Mouse (Mus musculus) embryo, embryonic 9.5 days (tissue): ENCODE results near the gene Myh7.
"Not testable (repeated sequence)": the region's sequence is repeated elsewhere in the genome, so short reads cannot be mapped to it uniquely, and the experiment has no call there.

ENCODE experiments used
- DNase-seq: peaks from one replicate; pipeline ENCODE4 v3.0.0-alpha.2; 2017; ENCODE audit errors: extremely low spot score

Gene Myh7

GRCm38 (mm10) chr14:54968344-54968743, 26.1 kb downstream of the Myh7 start:
- DNase-seq, result no peak

GRCm38 (mm10) chr14:54967874-54968273, 26.6 kb downstream of the Myh7 start:
- DNase-seq, result no peak

- no peak for DNase-seq
Measured at GRCm38 (mm10) chr14:54966320-54966977, 28.0 kb downstream of the Myh7 start, which contains the start of gene Myh6. Myh6 (minus strand) TSS chr14:54966927.

GRCm38 (mm10) chr14:54965631-54966030, 28.8 kb downstream of the Myh7 start:
- DNase-seq, result no peak

GRCm38 (mm10) chr14:54965044-54965443, 29.4 kb downstream of the Myh7 start:
- DNase-seq, result no peak

GRCm38 (mm10) chr14:54963727-54964126, 30.7 kb downstream of the Myh7 start:
- DNase-seq, result no peak

GRCm38 (mm10) chr14:54962714-54963113, 31.7 kb downstream of the Myh7 start:
- DNase-seq, result no peak

- no peak for DNase-seq
Measured at GRCm38 (mm10) chr14:54961487-54961886, 32.9 kb downstream of the Myh7 start.

- DNase-seq, result no peak
Measured at GRCm38 (mm10) chr14:54960769-54961168, 33.7 kb downstream of the Myh7 start.

- DNase-seq, result not testable (repeated sequence)
Measured at GRCm38 (mm10) chr14:54959853-54960613, 34.4 kb downstream of the Myh7 start.

- DNase-seq, result no peak
Measured at GRCm38 (mm10) chr14:54959197-54959596, 35.2 kb downstream of the Myh7 start.

- DNase-seq, result no peak
Measured at GRCm38 (mm10) chr14:54958503-54958902, 35.9 kb downstream of the Myh7 start.

- DNase-seq, result no peak
Measured at GRCm38 (mm10) chr14:54956533-54956932, 37.9 kb downstream of the Myh7 start.

- no peak for DNase-seq
Measured at GRCm38 (mm10) chr14:54955481-54955880, 38.9 kb downstream of the Myh7 start.

GRCm38 (mm10) chr14:54954474-54954873, 40.0 kb downstream of the Myh7 start:
- no peak for DNase-seq

GRCm38 (mm10) chr14:54953664-54954206, 40.7 kb downstream of the Myh7 start:
- no peak for DNase-seq

GRCm38 (mm10) chr14:54951587-54951986, 42.8 kb downstream of the Myh7 start:
- no peak for DNase-seq

- no peak for DNase-seq
Measured at GRCm38 (mm10) chr14:54950493-54950892, 43.9 kb downstream of the Myh7 start.

- no peak for DNase-seq
Measured at GRCm38 (mm10) chr14:54948781-54949180, 45.6 kb downstream of the Myh7 start.

GRCm38 (mm10) chr14:54947008-54947407, 47.4 kb downstream of the Myh7 start:
- DNase-seq, result not testable (repeated sequence)

- DNase-seq, result no peak
Measured at GRCm38 (mm10) chr14:54945975-54946704, 48.3 kb downstream of the Myh7 start.

- DNase-seq, result no peak
Measured at GRCm38 (mm10) chr14:54944939-54945338, 49.5 kb downstream of the Myh7 start.
